9 mouse cellular contexts compared by ENCODE assay signal in genomic region chr6:55335989-55336514, GRCm38 (mm10). TPM values are rescaled to one million over a fixed set of nuclear protein-coding genes. Genes with fewer than 3 reads are reported as not detected.
DNase-seq lines count a peak whose midpoint lies in the region; ATAC-seq and TF ChIP-seq lines count a peak whose summit lies in the region.
"Had no signal": no experiment of that assay in that cellular context is flagged by ENCODE, and none has a peak within 500 bp of the region (broad histone marks: within the 10 kb centered on the region; RNA-seq: fewer than 3 reads in every experiment).

TSS of gene Aqp1 (plus strand) at chr6:55336432.

- H3K9me3 ChIP-seq in forebrain, postnatal 0 days (ENCODE audit: low read length): no peaks in the 10 kb centered on the region
- H3K9me3 ChIP-seq in limb, embryonic 14.5 days (ENCODE audit: control insufficient read depth, low read length): no peaks in the 10 kb centered on the region
- H3K9me3 ChIP-seq in midbrain, embryonic 14.5 days (ENCODE audit: control insufficient read depth, low read length): no peaks in the 10 kb centered on the region
- H3K9me3 ChIP-seq: G1E had no signal

- H3K9ac ChIP-seq in forebrain, postnatal 0 days: no peak within 1 kb of the TSS
- H3K9ac ChIP-seq in limb, embryonic 14.5 days (ENCODE audit: low read depth, low read length, severe bottlenecking): peak within 1 kb of the TSS; percentile 28; the same call in 1 of the 2 replicates
- H3K9ac ChIP-seq in midbrain, embryonic 14.5 days (replicated peaks; ENCODE audit: low read length): no peak within 1 kb of the TSS

- no peaks in the 10 kb centered on the region for H3K36me3 ChIP-seq in forebrain, postnatal 0 days (ENCODE audit: insufficient read depth)
- no peaks in the 10 kb centered on the region for H3K36me3 ChIP-seq in limb, embryonic 14.5 days (ENCODE audit: control insufficient read depth, insufficient read depth, low read length)
- H3K36me3 ChIP-seq in midbrain, embryonic 14.5 days (ENCODE audit: control insufficient read depth, insufficient read depth, low read length): no peaks in the 10 kb centered on the region
- H3K36me3 ChIP-seq: G1E had no signal

- H3K4me2 ChIP-seq in forebrain, postnatal 0 days (ENCODE audit: low read depth): no peak within 1 kb of the TSS
- peak within 1 kb of the TSS; percentile 41 for H3K4me2 ChIP-seq in limb, embryonic 14.5 days (replicated peaks; ENCODE audit: low read depth, low read length, severe bottlenecking)
- H3K4me2 ChIP-seq in midbrain, embryonic 14.5 days (ENCODE audit: low read length): no peak within 1 kb of the TSS

- no peak for TF ChIP-seq CTCF in forebrain, postnatal 0 days (IDR thresholded peaks at IDR 0.05; ENCODE audit: low read depth)
- TF ChIP-seq CTCF in cerebellum, adult 2 months (IDR thresholded peaks at IDR 0.05; ENCODE audit: borderline replicate concordance, insufficient read depth, low read depth, low read length): no peak

- TF ChIP-seq POLR2A in limb, embryonic 14.5 days (IDR thresholded peaks at IDR 0.05; ENCODE audit: borderline replicate concordance, extremely low read depth, insufficient read depth, insufficient read length): peak; percentile 81; the same call in 1 of the 2 replicates
- TF ChIP-seq POLR2A in cerebellum, adult 2 months (IDR thresholded peaks at IDR 0.05; ENCODE audit: borderline replicate concordance, insufficient read depth, low read length): no peak

- H3K27ac ChIP-seq in forebrain, postnatal 0 days (ENCODE audit: low read depth, low read length): no peak within 1 kb of the TSS
- peak within 1 kb of the TSS; percentile 63; the same call in 1 of the 2 replicates for H3K27ac ChIP-seq in limb, embryonic 14.5 days (replicated peaks; ENCODE audit: low read depth, low read length)
- H3K27ac ChIP-seq in midbrain, embryonic 14.5 days (replicated peaks; ENCODE audit: low read depth, low read length): no peak within 1 kb of the TSS
- H3K27ac ChIP-seq in cerebellum, adult 2 months (ENCODE audit: insufficient read depth, low read length): no peak within 1 kb of the TSS

- 14% methylated on average over 12 of the region's 12 CpGs for WGBS in forebrain, postnatal 0 days
- 4% methylated on average over 12 of the region's 12 CpGs for WGBS in limb, embryonic 14.5 days
- 25% methylated on average over 12 of the region's 12 CpGs for whole genome bisulfite sequencing in midbrain, embryonic 14.5 days
- 14% methylated on average over 12 of the region's 12 CpGs for WGBS in cerebellum, adult 2 months

- no peaks in the 10 kb centered on the region; the same call in 1 of the 2 replicates for H3K27me3 ChIP-seq in forebrain, postnatal 0 days (ENCODE audit: insufficient read depth, low read length)
- no peaks in the 10 kb centered on the region for H3K27me3 ChIP-seq in limb, embryonic 14.5 days (ENCODE audit: control insufficient read depth, insufficient read depth, low read length)
- H3K27me3 ChIP-seq in midbrain, embryonic 14.5 days (ENCODE audit: control insufficient read depth, insufficient read depth, low read length): no peaks in the 10 kb centered on the region
- no peaks in the 10 kb centered on the region; the same call in 1 of the 2 replicates for H3K27me3 ChIP-seq in cerebellum, adult 2 months (ENCODE audit: control insufficient read depth, insufficient read depth, low read length)

- no peak within 1 kb of the TSS for H3K4me3 ChIP-seq in forebrain, postnatal 0 days (ENCODE audit: low read depth, low read length)
- H3K4me3 ChIP-seq in limb, embryonic 14.5 days (replicated peaks; ENCODE audit: low read length): peak within 1 kb of the TSS; percentile 26
- H3K4me3 ChIP-seq in midbrain, embryonic 14.5 days (replicated peaks; ENCODE audit: low read depth, low read length): no peak within 1 kb of the TSS
- no peak within 1 kb of the TSS for H3K4me3 ChIP-seq in cerebellum, adult 2 months (replicated peaks; ENCODE audit: insufficient read depth, low read depth, low read length)

- H3K4me1 ChIP-seq in forebrain, postnatal 0 days (ENCODE audit: insufficient read depth): peaks cover 9% of the 10 kb centered on the region
- peaks cover 62% of the 10 kb centered on the region for H3K4me1 ChIP-seq in limb, embryonic 14.5 days (ENCODE audit: control insufficient read depth, insufficient read depth, low read length)
- H3K4me1 ChIP-seq in midbrain, embryonic 14.5 days (ENCODE audit: control insufficient read depth, insufficient read depth, low read length): peaks cover 6% of the 10 kb centered on the region; the same call in 1 of the 2 replicates
- no peaks in the 10 kb centered on the region; the same call in 1 of the 2 replicates for H3K4me1 ChIP-seq in cerebellum, adult 2 months (ENCODE audit: control insufficient read depth, insufficient read depth, low read length)

- ATAC-seq in forebrain, postnatal 0 days: peak; percentile 64
- peak; percentile 77 to 78 for ATAC-seq in hematopoietic stem cell, adult 5-6 weeks (replicated peaks in 1 of 2; ENCODE audit: insufficient read depth in 1 of 2, low FRiP score in 2 of 2, low TSS enrichment in 1 of 2, low read depth in 1 of 2, poor library complexity in 2 of 2, severe bottlenecking in 2 of 2)
- ATAC-seq in limb, embryonic 14.5 days (ENCODE audit: low FRiP score, low read depth): peak; percentile 87
- peak; percentile 72 for ATAC-seq in midbrain, embryonic 14.5 days (ENCODE audit: low FRiP score, low TSS enrichment)

- peak; percentile 29 for DNase-seq in right cerebral cortex, postnatal 14 days
- DNase-seq in right cerebral cortex, postnatal 36 days (ENCODE audit: low spot score in 2 of 2): no peak
- no peak for DNase-seq in forebrain, postnatal 0 days
- peak; percentile 91 for DNase-seq in limb, embryonic 14.5 days (ENCODE audit: low spot score)
- peak; percentile 69 for DNase-seq in midbrain, embryonic 14.5 days
- peak; percentile 15 for DNase-seq in urinary bladder, postnatal 25 days (ENCODE audit: low spot score)
- no peak for DNase-seq in cerebellum, adult 2 months

RNA-seq across cellular contexts. Expression of gene Aqp1, which starts in this region (rescaled TPM):
- total RNA-seq in forebrain, postnatal 0 days (2014; rRNA removed): 10.3 and 13.0 TPM in 2 replicates
- polyA plus RNA-seq in forebrain, postnatal 0 days (2015; fragmentation: Nextera tagmentation; extraction: Ambion mirVana): 11.0 and 11.9 TPM in 2 replicates
- total RNA-seq in hematopoietic stem cell, adult 5-6 weeks (2017): 12.3 and 60.0 TPM in 2 replicates
- 87.1 and 111 TPM in 2 replicates for polyA plus RNA-seq in limb, embryonic 14.5 days (2012; rRNA removed)
- 15.3 and 17.8 TPM in 2 replicates for polyA plus RNA-seq in limb, embryonic 14.5 days (2014; fragmentation: Nextera tagmentation; extraction: Ambion mirVana)
- polyA plus RNA-seq in midbrain, embryonic 14.5 days (2014; fragmentation: Nextera tagmentation; extraction: Ambion mirVana): 0.22 and 1.3 TPM in 2 replicates
- 2.0 and 4.4 TPM in 2 replicates for polyA plus RNA-seq in cerebellum, adult 2 months (2012; rRNA removed)
- polyA plus RNA-seq: G1E had no signal

Comparison
In these comparisons a context has a peak if more than half of its experiments do, and no peak if none do; other contexts are left out.
1. DNase-seq: peak in right cerebral cortex, postnatal 14 days (single experiment), limb, embryonic 14.5 days (single experiment), midbrain, embryonic 14.5 days (single experiment) and urinary bladder, postnatal 25 days (single experiment); none in right cerebral cortex, postnatal 36 days (0 of 2), forebrain, postnatal 0 days (single experiment) and cerebellum, adult 2 months (0 of 2).
2. Peak in every context shown above with its lines, with median percentiles within 50 percentile points of each other: ATAC-seq.